In genomic region chr3:101597317-101598096, GRCm38 (mm10) we compare ENCODE assay signal across 12 mouse cellular contexts. TPM values are rescaled to one million over a fixed set of nuclear protein-coding genes. Genes with fewer than 3 reads are reported as not detected.
DNase-seq lines count a peak whose midpoint lies in the region; ATAC-seq and TF ChIP-seq lines count a peak whose summit lies in the region.
"Had no signal": no experiment of that assay in that cellular context is flagged by ENCODE, and none has a peak within 500 bp of the region (broad histone marks: within the 10 kb centered on the region; RNA-seq: fewer than 3 reads in every experiment).

No protein-coding gene starts in this region.

- TF ChIP-seq POLR2A in spleen, adult 2 months (IDR thresholded peaks at IDR 0.05; ENCODE audit: low read depth, low read length): no peak

- no peaks in the 10 kb centered on the region for H3K27me3 ChIP-seq in hindbrain, embryonic 13.5 days
- no peaks in the 10 kb centered on the region for H3K27me3 ChIP-seq in hindbrain, embryonic 12.5 days
- no peaks in the 10 kb centered on the region for H3K27me3 ChIP-seq in spleen, adult 2 months (ENCODE audit: control insufficient read depth, insufficient read depth, low read length)
- H3K27me3 ChIP-seq in stomach, postnatal 0 days (ENCODE audit: control insufficient read depth, insufficient read depth, low read length): no peaks in the 10 kb centered on the region
- H3K27me3 ChIP-seq: embryonic facial prominence, embryonic 13.5 days had no signal

- no peaks in the 10 kb centered on the region for H3K9me3 ChIP-seq in hindbrain, embryonic 13.5 days
- H3K9me3 ChIP-seq in hindbrain, embryonic 12.5 days (replicated peaks): no peaks in the 10 kb centered on the region
- no peaks in the 10 kb centered on the region for H3K9me3 ChIP-seq in stomach, postnatal 0 days (ENCODE audit: control insufficient read depth, low read length)
- H3K9me3 ChIP-seq: embryonic facial prominence, embryonic 13.5 days; G1E had no signal

- 36% methylated on average over 10 of the region's 10 CpGs for WGBS in hindbrain, embryonic 13.5 days
- WGBS in hindbrain, embryonic 12.5 days: 28% methylated on average over 10 of the region's 10 CpGs
- WGBS in spleen, adult 2 months: 40% methylated on average over 10 of the region's 10 CpGs
- WGBS in stomach, postnatal 0 days: 39% methylated on average over 10 of the region's 10 CpGs

- TF ChIP-seq EP300 in stomach, postnatal 0 days (optimal IDR thresholded peaks at IDR 0.05): no peak

- no peak for ATAC-seq in hindbrain, embryonic 13.5 days (ENCODE audit: low FRiP score)
- no peak for ATAC-seq in hindbrain, embryonic 12.5 days (ENCODE audit: low FRiP score)
- ATAC-seq in inflammation-experienced regulatory T-cells, adult 6 months: peak; percentile 18
- ATAC-seq in stomach, postnatal 0 days (ENCODE audit: low FRiP score, low TSS enrichment): no peak

- H3K4me1 ChIP-seq in hindbrain, embryonic 13.5 days (replicated peaks): peaks cover 87% of the 10 kb centered on the region
- peaks cover 81% of the 10 kb centered on the region for H3K4me1 ChIP-seq in hindbrain, embryonic 12.5 days
- H3K4me1 ChIP-seq in spleen, adult 2 months (ENCODE audit: control insufficient read depth, insufficient read depth, insufficient read length): peaks cover 9% of the 10 kb centered on the region
- H3K4me1 ChIP-seq in stomach, postnatal 0 days (replicated peaks; ENCODE audit: control insufficient read depth, insufficient read depth): peaks cover 19% of the 10 kb centered on the region; the same call in 1 of the 2 replicates

- no peak for TF ChIP-seq CTCF in spleen, adult 2 months (IDR thresholded peaks at IDR 0.05; ENCODE audit: extremely low read depth, insufficient read depth, insufficient read length, insufficient replicate concordance)
- no peak for TF ChIP-seq CTCF in stomach, postnatal 0 days (IDR thresholded peaks at IDR 0.05; ENCODE audit: low read depth)

- no peak for DNase-seq in spleen, adult 2 months (ENCODE audit: low read depth in 1 of 2, low spot score in 2 of 2)
- no peak for DNase-seq in spleen, postnatal 4 days (ENCODE audit: low spot score in 2 of 2)
- DNase-seq in stomach, postnatal 0 days (ENCODE audit: low spot score): no peak
- no peak for DNase-seq in gastrocnemius, postnatal 10 days
- no peak for DNase-seq in adipocyte (ENCODE audit: low spot score)
- DNase-seq: spleen, adult 18-20 months had no signal

- peaks cover 23% of the 10 kb centered on the region for H3K36me3 ChIP-seq in hindbrain, embryonic 13.5 days
- peaks cover 17% of the 10 kb centered on the region for H3K36me3 ChIP-seq in hindbrain, embryonic 12.5 days
- peaks cover 9% of the 10 kb centered on the region; the same call in 1 of the 2 replicates for H3K36me3 ChIP-seq in spleen, adult 2 months (ENCODE audit: control insufficient read depth, insufficient read depth, low read length)
- H3K36me3 ChIP-seq in stomach, postnatal 0 days (ENCODE audit: control insufficient read depth, insufficient read depth, low read length): peaks cover 2% of the 10 kb centered on the region

- no peak overlapping the region for H3K9ac ChIP-seq in hindbrain, embryonic 13.5 days
- H3K9ac ChIP-seq in hindbrain, embryonic 12.5 days: no peak overlapping the region
- H3K9ac ChIP-seq in stomach, postnatal 0 days (ENCODE audit: low read length): no peak overlapping the region
- H3K9ac ChIP-seq: embryonic facial prominence, embryonic 13.5 days; hindbrain, embryonic 14.5 days had no signal

- no peak overlapping the region for H3K4me3 ChIP-seq in hindbrain, embryonic 13.5 days
- H3K4me3 ChIP-seq in hindbrain, embryonic 12.5 days: no peak overlapping the region
- H3K4me3 ChIP-seq in spleen, adult 2 months (ENCODE audit: extremely low read depth, insufficient read depth, insufficient read length): no peak overlapping the region
- no peak overlapping the region for H3K4me3 ChIP-seq in stomach, postnatal 0 days (ENCODE audit: low read depth, low read length)
- H3K4me3 ChIP-seq: embryonic facial prominence, embryonic 13.5 days had no signal

- no peak overlapping the region for H3K4me2 ChIP-seq in hindbrain, embryonic 13.5 days
- H3K4me2 ChIP-seq in hindbrain, embryonic 12.5 days (replicated peaks): no peak overlapping the region
- no peak overlapping the region; the same call in 1 of the 2 replicates for H3K4me2 ChIP-seq in stomach, postnatal 0 days (replicated peaks; ENCODE audit: low read depth)

- peak overlapping the region; percentile 23; the same call in 1 of the 2 replicates for H3K27ac ChIP-seq in hindbrain, embryonic 13.5 days
- H3K27ac ChIP-seq in hindbrain, embryonic 12.5 days: no peak overlapping the region
- H3K27ac ChIP-seq in spleen, adult 2 months (ENCODE audit: insufficient read depth, low read length): peak overlapping the region; percentile 5; the same call in 1 of the 2 replicates
- peak overlapping the region; percentile 49 for H3K27ac ChIP-seq in stomach, postnatal 0 days (replicated peaks)
- H3K27ac ChIP-seq: hindbrain, embryonic 14.5 days had no signal

RNA-seq across cellular contexts. Expression of gene Atp1a1, which starts 7.0 kb away (rescaled TPM):
- 44.2 and 50.4 TPM in 2 replicates for polyA plus RNA-seq in hindbrain, embryonic 13.5 days (2015; fragmentation: Nextera tagmentation; extraction: Ambion mirVana)
- 62.9 and 63.0 TPM in 2 replicates for polyA plus RNA-seq in hindbrain, embryonic 12.5 days (2016; fragmentation: Nextera tagmentation; extraction: Ambion mirVana)
- polyA plus RNA-seq in spleen, adult 2 months (2012; rRNA removed): 91.4 and 103 TPM in 2 replicates
- polyA plus RNA-seq in inflammation-experienced regulatory T-cells, adult 6 months (2017; shearing (Covaris generic)): 10 to 100 TPM in 2 of 3 experiments, 1 to 10 TPM in 1; 9.7 to 26.3 (median 14.9) TPM
- 132 and 138 TPM in 2 replicates for polyA plus RNA-seq in stomach, postnatal 0 days (2015; fragmentation: Nextera tagmentation; extraction: Ambion mirVana)
- 10 to 100 TPM; 71.2 to 86.4 TPM for total RNA-seq in gastrocnemius, postnatal 10 days (2021)
